Mouse (Mus musculus): ENCODE results near the gene Pi4ka.

DNA sequence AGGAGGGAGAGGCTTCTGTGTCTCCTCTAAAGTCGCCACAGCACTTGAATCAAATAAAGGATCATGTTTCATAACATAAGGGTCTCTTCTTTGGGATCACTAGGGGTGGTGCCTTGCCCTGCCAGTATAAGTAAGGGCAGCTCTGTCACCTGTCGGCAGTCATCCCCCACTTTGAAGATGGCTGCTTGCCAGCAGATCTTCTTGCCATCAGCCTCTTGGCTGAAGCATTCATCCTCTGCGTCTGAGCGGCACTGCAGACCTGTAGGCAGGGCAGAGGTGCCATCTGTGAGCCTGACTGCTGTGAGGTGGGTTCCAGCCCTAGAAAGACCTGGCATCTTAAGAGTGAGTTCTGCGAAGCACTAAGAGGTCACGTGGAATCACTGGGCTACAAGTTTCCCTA is 123.0 kb downstream of the Pi4ka start:
- TF ChIP-seq POLR2A (IDR thresholded peaks at IDR 0.05; ENCODE audit: borderline replicate concordance, control insufficient read depth, low read depth, low read length) (no peak), CTCF (IDR thresholded peaks at IDR 0.05; ENCODE audit: control insufficient read depth, insufficient read depth, low read length) (no peak)
